Mouse (Mus musculus) telencephalon, adult 2 months (tissue): Measurements from ENCODE around the gene Ccdc82.

Experiments used
- DNase-seq: peaks from one replicate; pipeline ENCODE4 v3.0.0-alpha.2; 2011; ENCODE audit warnings: low read depth, low spot score

Gene Ccdc82

DNA sequence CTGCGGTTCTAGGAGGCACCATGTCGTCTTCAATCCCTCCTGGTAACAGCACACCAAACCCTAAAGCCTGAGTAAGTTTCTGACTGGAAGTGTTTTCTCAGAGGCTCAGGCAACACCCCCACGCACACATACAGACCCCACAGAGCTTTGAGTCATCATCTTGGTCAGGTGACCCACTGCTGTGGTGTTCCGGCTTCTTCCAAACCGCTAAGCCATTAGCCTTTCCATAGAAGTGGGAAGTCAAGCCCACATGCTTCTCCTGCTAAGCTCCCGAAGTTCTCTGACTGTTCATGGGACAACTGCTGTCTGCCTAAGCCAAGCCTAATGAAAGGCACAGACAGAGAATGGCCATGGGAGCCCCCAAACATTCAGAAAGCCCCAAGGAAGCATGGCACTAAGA, 52.4 kb downstream of the Ccdc82 start:
- DNase-seq = no peak

DNA sequence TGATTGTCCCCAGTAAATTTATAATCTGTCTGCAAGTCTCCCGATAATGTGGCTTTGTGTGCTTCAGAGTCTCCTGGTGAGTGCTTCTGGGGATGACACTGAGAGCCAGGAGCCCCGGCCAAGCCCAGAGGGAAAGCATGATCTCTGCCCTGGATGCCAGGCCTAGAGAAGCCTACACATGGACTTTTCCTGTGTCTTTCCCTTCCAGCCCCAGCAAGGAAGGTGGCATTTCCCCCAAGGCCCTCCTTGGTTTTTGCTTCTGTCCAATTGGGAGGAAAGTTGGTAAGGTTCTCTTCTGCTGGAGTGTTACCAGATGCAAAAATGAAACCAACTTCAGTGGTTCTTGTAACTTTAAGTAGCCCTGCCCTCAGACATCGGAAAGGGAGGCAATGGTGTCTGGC, 53.3 kb downstream of the Ccdc82 start:
- DNase-seq = no peak

DNA sequence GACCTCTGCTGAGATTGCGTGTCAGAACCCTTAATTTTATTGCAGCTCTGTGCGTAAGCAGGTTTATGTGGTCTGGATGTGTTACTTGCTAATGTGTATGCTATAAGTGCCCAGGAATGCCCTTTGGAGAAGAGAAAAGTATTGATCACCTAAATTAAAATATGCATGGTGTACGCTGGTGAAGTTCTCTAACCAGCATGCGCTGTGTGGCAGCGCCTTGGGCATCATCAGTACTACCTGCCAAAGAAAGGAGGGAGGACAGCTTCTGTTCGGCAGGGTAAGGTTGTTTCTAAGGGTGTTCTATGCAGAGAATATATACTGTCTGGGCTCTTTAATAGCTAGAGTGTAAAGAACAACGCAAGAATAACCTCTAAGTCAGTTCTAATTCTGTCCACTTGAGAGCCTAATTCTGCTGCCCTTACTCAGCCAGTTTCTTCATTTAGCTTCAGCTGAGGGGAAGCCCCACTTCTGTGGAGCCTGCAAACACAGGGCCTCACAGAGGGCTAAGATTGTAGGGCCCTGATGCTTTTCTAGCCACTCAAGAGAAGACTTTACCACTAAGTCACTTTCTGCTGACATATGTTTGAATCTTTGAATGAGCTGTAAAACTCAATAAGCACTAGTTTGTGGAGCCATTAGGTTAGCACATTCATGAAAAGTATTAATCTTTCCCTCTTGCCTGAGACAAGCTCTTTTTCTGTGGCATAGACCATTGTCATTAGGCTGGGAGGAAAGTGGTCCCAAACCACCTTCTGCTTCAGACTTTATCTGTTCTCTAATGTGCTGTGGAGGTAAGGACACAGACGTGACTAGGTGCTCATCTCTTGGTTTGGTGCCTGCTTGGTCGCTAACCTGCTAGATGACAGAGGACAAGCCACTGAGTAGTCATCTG, 54.4 kb downstream of the Ccdc82 start:
- no peak for DNase-seq

DNA sequence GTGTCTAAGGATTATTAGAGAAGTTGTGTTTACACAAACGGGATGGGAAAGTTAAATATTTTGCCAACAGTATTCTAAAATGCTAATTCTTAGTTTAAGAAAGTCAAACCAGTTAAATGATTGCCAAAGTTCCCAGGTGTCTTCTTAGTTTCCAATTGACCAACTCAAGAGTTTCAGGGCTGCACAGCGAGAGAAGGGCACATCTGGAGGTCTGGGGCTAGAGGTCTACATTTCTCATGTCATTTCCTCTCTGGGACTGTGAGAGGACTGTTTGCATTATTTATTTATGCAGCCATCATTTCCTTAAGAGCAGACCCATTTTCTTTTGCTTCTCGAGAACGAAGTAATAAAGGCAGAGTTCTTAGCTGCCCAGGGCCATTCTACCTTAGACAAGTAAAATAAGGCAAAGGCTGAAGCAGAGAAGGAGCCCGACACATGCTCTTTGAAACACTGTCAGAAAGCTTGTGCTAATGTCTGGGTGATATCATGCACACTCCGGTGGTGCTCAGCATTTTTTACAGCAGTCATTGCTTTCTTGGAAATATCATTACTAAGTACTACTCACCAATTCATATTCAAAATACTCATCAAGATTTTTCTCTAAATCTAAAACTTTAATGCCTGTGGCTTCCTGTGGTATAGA, 55.5 kb downstream of the Ccdc82 start:
- DNase-seq = no peak

DNA sequence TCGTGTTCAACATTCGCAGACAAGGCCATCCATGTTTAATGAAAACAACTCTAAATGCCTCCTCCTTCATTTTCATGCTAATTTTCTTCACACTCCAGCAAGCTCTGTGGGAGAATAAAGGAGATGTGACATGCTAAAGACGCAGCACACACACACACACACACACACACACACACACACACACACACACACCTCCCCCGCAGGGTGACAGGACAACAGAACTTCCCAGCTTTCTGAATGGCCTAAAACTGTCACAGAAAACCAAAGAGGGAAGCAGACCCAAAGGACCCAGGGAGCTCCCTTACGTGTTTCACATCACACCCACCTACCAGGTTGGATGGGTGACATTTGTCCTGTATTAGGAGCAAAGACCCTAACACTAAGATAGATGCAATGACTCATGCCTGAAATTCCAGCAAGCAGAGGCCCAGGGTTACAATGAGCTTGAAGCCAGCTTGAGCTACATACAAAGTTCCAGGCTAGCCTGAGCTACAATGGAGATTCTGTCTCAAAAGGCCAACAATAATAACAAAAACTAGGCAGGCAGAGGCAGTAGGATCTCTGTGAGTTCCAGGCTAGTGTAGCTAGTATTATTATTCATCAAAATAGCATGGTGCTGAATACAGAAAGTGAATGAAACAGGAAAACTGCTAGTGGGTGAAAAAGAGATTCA, 56.5 kb downstream of the Ccdc82 start:
- no peak for DNase-seq

DNA sequence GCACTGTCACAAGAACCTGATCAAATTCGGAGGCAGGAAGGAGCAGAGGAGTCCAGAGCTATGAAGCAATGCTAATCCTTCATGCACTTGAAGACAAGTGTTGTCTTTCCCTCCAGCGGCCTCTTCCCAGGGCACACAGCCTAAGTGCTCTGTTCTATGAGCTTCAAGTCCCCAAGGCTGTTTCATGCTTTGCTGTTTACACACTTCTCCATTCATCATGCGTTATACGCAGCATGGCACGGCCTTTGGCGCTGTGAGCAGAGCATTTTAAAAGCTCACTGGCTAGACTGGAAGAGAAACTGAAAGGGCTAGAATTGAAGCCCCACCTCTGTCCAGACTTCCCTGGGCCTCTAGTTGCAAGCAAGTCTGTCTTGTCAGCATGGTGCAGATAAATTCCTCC, 57.2 kb downstream of the Ccdc82 start:
- DNase-seq = no peak

DNA sequence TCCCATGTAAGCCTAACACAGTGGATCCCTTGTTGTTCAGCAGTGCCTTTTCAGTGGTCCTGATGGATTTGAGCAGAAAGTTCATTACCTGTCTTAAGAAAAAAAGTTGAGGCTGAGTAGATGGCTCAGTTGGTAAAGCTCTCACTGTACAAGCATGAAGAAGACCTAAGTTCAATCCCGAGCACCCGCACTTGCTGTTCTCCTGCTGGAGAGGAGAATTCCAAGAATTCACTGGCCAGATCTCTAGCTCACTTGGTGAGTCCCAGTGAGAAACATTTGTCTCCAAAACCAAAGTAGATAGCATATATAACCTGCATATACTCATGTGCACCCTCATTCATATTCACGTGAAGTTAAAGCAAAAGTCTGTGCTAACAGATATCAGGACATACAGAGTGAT, 59.7 kb downstream of the Ccdc82 start:
- no peak for DNase-seq

DNA sequence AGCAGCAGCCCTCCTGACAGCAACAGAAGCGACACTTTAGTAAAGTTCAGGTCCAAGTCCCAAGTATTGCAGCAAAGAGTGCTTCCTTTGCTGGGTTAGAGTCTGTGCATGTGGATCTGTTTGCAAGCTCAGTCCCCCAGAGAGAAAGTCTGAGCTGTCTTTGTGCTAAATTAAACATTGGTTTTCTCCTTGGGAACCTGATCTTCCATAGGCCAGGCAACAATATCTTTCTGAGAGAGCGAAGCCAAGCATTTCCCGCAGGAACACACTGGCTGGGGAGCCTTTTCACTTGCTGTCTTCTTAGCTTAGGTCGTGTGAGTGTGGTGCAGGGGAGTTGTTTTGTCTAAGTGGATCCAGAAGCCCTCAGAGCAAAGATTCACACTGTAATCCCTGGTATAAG, 60.5 kb downstream of the Ccdc82 start:
- DNase-seq = no peak

DNA sequence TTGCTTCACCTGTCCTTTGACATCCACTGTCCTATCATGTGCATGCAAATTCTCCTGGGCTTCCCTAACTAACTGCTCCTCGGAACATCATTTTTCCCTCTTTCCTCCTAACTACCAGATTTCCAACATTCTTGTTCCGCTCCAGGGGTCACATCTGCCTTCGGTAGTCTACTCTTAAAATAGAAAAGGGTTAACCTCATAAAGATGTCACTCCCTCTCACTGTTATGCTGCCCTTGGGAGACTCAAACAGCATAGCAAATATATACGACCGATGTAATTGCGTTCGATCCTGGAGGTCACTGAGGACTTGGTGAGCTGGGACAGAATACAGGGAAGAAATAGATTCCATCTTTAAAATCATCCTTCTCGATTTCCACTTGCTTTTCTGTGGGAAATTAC, 62.0 kb downstream of the Ccdc82 start:
- DNase-seq = no peak

DNA sequence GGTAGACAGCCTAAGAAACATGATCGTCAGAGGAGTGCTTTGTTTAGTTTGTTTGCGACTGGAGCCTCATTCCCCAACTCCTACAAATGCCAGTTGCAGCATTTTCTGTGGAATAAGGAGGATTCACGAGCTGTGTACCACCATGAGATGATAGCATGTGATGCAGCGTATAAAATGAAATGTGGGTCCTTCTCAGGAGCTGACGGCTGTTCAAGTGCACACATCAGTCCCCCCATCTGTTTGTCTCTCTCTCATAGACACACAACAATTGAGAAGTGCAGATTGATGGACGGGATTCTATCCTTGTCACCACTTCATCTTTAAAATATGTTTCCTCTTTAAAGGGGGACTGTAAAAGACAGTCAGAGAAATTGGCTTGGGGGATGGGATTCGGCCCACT, 63.1 kb downstream of the Ccdc82 start:
- no peak for DNase-seq

DNA sequence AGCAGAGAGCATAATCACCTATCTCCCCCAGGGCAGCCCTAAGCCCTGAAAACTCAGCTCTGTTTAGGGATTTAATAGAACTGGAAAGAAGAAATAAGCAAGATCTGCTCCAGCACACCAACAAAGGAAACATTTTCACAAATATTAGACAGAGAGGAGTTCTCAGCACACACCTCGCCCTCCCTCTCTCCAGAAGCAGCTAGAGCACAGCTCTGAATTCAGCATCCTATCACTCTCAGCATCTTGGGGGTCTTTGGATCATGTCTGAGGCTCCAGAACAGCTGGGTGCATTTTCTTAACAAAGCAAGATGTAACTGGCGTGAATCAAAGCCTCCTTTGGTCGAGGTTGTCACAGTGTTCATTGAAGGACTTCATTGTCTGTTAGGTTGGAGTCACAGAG, 63.5 kb downstream of the Ccdc82 start:
- no peak for DNase-seq

DNA sequence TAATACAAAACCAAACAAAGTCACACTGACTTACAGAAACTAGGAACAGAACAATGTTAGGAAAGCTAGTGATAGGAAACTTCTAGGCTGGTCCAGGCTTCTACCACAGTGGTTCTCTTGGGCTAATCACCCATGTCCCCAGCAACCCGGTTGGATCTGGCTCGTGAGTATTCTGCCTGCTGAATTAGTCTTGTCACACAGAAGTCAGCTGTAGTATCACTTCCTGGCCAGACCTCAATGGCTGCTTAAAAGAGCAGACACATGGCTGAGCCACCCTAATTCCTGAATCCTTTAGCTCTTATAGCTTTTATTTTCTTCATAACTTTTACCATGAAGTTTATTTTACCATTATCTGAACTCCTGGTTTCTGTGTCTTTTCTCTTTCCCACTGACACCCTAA, 64.3 kb downstream of the Ccdc82 start:
- no peak for DNase-seq

DNA sequence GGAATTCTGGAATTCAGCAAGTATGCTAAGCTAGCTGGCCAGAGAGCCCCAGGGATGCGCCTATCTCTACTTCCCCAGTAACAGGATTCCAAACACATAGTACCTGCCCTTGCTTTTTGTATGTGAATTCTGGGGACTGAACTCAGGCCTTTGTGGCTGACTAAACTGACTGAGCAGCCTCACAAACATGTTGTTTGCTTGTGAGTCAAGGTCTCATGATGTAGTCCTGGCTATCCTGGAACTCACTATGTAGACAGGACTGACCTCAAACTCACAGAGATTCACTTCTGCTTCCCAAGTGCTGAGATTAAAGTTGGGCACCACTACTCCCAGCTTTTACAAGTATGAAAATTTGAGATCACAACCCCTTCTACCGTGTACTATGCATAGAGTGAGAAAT, 67.2 kb downstream of the Ccdc82 start:
- DNase-seq = no peak

DNA sequence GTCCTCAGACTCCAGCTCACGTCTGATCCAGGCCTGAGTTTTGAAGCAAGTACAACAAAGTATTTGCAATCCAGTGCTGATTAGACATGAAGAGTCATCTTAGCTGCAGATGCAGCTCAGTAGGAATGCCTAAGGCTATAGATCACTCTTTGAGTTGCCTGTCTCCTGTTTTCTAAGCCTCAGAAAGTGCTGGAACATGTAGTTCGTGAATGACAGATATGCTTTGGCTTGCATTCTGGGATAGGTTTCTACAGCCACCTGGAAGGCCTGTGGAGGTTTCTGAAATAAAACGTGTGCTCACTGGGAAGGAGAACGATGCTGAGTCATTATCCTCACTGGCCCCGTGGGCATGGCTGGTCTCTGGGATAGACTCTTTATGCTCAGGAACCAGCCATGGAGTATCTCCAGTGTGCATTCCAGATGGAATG, 67.8 kb downstream of the Ccdc82 start:
- DNase-seq = no peak

DNA sequence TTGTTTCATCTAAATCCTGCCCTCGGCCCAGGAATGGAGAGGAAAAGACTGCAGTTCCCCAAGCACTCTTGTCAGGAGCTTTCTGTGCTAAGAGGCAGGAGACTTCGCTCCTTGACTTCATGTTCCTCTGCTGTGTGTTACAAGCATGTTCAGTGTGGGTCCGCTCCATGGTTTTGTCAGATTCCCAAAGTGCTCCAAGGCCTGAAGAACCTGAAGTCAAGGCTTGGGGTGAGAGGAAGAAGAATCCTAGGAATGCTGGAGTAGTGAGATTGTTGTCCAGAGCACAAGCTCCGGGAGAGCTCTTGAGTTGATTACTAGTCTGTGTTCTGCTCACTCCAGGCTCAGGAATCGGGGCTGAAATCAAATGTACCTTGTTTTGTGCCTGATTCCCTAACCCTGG, 68.6 kb downstream of the Ccdc82 start:
- no peak for DNase-seq

DNA sequence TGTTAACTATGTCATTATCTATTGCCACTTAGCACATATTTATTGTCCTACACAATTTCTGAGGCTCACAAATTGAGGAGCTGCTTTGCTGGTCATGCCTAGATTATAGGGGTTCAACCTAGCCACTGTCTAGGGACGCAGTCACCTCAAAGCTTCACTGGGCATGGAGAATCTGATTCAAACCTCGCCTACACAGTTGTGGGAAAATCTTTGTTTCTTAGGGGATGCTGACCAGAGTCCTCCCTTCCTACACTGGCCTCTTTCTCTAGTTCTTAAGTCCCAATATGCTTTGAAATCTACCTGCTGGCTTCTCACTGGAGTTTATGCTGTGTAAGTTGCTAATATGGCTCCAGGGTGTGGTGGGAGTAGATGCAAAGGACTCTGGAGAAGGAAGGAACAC, 72.8 kb downstream of the Ccdc82 start:
- DNase-seq = no peak

DNA sequence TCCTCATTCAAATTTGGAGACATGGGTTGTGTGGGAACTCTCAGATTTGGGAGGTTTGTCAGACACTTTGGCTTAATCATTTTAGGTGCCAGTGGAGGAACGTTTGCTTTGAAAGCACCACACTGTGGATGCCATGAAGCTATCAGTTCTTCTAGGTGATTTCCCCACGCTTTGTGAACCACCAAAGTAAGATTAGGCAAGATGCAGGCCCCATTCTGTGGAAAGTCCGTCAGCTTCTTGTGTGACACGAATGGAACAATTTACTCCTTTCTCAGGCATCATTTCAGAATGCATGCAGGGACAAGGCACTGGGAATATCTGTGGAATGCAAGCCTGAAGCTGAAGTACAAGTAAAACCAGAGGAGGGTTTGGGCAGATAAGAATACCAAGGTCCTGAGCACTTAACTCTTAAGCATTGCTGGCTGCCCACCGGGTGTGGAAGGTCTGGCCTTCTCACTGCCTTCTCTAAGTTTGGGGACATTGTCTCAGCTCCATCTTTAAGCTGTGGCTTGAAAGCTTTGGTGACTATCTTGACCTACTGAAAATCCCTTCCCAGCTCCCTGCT, 74.1 kb downstream of the Ccdc82 start:
- DNase-seq = no peak

DNA sequence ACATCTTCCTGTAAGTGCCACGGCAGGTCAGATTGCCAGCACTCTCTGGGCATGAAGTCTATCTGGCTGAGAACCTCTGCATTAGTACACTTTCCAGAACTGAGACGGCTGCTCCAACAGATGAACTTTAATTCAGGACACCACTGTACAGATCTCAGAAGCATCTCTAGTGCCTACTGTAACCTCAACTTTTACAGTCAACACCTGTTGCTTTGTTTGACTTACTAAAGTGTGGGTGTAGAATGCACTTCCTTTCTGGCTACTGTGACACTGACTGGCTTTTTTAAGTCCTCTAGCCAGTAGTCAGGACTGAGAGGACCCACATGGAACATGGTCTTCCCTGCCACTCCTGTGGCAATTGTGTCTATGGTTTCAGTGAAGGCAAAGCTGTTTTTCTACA, 76.3 kb downstream of the Ccdc82 start:
- no peak for DNase-seq

DNA sequence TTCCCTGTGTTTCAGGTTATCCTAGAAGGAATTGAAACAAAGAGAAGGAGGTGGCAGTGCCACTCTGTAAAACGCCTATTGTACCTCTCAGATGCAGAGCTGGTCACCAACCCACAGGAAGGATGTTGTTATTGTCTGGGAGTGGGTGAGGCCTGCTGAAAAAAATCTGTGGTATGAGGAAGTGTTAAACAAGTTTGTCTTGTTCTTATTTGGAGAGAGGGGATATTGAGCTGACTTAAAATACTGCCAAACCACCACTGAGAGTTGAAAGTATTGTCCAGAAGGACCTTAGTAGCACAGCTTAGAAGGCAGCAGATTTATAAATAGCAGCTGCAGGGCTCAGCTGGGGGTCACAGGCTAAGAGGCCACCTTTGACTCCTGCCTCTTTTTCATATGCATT, 76.9 kb downstream of the Ccdc82 start:
- DNase-seq = no peak
